Mouse (Mus musculus) NIH3T3 (cell line): Measurements from ENCODE around the gene Leng9.

ENCODE experiments used
- DNase-seq: peaks from one replicate; pipeline ENCODE4 v3.0.0-alpha.2; 2012; ENCODE audit warnings: low read depth

Gene Leng9

DNA sequence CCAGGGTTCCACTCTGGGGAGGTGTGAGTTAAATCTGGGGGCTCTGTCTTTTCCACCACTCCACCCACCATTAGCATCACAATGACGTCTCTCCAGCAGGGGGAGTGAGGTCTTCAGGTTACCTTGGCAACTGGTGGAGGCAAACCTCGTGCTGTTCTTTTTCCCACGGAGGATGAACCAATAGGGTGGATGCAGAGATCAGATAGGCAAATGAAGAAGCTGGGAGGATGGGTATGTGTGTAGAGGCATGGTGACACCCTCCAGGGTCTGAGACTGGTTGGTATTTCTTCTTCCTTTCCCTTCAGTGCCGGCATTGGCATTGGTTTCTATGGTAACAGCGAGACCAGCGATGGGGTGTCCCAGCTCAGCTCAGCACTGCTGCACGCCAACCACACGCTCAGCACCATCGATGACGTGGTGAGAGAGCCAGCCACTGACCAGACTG is 25.8 kb downstream of the Leng9 start:
- DNase-seq, result peak; percentile 64

DNA sequence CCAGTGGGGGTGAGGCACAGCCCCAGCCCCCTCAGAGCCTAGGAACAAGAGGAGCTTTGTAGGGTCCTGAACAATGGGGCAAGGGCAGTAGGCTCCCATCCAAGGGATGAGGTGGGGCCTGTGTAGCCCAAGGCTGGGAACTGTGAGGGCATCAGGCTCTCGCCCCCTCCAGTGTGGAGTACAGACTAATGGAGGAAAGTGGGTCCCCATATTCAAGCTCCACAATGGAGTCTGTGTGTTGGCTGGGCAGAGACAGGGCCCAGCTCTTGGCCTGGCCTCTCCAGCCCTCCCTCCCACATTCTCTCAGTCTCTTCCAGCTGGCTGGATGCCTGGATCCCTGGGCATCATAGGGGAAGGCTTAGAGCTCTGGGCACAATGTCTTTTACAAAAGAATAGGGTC is 26.4 kb downstream of the Leng9 start:
- peak; percentile 79 for DNase-seq

DNA sequence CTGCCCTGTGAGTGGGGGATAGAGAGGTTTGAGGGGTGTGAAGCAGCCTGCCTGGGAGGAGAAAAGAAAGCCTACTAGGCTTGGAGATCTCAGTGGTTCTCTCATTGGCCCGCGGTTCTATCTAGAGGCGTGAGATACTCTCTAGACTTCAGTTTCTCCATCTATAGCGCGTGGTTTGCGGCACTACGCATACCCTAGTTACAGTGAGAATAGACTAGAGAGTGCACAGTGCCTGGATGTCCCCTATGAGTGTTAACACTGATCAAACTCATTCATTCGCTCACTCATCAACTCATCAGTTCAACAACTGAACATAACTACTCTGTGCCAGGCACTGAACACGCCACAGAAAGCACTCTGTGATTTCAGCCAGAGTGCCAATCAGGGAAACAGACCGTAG is 27.4 kb downstream of the Leng9 start:
- DNase-seq, result no peak

DNA sequence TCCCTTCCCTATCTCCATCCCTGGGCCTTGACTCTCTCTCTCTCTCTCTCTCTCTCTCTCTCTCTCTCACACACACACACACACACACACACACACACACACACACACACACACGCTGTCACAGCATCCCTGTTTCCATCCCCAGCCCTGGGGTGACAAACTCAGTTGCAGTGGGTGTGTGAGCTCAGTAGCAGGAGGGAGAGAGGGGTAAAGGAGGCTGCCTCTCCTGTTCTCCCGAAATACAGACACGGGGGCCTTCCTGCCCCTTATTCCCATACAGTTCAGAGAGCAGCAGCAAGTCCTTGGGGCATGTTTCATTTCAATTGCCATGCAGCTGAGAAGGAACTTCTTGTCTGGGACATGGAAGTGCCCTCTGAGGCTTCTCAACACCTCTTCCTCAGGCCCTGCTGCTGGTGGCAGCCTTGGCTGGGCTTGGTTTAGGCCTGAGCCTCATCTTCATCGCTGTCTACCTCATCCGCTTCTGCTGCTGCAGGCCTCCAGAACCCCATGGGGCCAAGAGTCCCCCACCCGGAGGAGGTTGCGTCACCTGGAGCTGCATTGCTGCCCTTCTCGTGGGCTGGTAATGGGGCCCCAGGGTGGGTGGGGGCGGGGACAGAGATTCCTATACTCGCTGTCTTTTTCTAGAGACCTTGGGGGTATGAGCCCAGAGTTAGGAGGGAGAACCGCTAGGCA is 28.0 kb downstream of the Leng9 start:
- no peak for DNase-seq

DNA sequence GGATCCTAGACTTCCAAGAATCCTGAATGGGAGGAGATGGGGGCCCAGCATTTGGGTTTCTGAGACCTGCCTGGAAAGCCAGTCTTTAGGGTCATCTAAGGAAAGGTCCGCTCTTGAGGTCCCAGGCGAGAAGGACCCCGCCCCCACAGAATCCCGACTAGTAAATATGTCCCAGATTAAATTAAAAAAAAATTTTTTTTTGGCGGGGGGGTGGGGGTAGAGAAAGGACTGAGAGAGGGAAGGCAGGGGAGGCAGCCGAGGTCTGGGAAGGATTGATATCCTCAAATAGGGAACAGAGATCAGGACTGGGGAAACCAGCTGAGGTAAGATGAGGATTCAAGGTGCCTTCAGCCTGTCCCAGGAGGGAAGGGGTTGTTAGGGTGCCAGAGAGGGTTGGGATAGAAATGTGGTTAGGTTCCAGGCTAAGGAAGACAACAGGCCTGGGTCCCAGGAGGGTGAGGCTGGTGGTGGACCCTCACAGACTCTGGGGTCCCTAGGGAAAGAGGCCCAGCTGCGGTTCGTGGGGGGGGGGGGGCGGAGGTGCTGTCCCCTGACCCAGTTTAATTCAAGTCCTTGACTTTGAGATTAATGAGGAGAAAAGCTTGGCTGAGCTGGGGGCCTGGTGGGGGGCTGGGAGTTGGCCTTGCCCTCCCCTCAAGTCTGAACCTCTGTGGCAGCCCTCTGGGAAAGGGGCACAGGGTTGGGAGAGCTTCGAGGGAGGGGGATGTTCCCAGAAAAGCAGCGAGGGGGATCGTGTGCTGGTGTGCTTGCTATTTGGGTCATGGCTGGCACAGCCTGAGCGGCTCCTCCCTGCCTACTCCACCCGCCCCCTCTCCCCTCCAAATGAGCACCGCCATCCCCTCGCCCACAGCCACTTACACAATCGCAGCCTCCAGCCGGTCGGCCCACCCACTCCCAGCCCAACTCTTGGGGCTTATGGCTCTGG is 29.9 kb downstream of the Leng9 start:
- no peak for DNase-seq

DNA sequence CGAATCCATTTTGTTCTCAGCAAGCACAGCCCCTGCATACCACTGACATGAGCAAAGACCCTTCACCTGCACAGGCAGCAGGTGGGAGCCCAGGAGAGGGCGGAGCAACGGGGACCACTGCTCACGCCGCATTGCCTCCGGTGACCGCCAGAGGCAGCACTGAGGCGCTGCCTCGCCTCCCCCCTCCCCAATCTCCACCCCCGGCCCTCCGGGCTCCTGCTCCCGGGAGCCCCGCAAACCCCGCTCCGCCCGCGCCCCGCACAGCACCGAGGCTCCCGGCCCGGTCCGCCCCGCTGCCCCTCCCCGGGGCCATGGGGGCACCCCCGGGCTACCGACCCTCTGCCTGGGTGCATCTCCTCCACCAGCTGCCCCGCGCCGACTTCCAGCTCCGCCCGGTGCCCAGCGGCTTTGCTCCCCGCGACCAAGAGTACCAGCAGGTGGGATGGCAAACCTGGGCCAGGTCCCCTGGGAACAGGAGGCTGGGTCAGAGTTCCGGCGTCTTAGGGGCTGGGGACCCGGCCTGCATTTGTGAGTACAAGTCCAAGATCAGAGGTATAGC is 30.8 kb downstream of the Leng9 start, which contains the start of gene Ttyh1:
Gene Ttyh1, plus strand, starts transcription at position 65 of the 559 bp plus-strand sequence.
- DNase-seq, result no peak

DNA sequence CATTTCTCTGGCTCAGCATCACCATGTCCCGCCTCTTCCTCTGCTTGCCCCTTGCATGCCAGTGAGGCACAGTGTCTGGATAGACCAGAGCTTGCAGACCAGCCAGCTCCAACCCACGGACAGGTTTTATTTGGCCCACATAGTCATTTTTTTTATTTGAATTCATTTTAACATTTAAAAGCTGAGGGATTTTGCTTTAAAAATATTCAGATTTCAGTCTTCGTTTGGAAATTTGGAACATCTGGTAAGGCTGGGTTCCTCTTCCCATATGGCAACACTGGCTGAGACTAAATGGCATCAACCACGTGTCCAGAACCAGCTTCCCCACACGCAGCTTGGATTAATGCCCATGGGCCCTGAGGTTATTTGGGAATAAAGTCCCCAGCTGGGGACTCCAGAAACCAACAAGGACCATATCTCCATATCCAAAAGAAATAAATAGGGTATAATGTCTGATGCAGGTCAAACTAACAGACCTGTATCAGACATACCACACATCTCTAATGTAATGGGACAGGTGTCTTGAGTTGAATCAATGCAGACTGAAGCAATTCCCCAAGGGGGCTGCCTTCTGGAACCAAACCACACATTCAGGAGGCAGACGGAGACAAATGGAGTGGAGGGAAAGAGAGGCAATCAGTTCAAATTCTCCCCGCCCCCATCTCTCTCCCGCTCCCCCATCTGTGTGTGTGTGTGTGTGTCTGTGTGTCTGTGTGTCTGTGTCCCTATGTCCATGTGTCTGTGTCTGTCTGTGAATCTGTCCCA is 32.9 kb downstream of the Leng9 start:
- DNase-seq, result no peak

DNA sequence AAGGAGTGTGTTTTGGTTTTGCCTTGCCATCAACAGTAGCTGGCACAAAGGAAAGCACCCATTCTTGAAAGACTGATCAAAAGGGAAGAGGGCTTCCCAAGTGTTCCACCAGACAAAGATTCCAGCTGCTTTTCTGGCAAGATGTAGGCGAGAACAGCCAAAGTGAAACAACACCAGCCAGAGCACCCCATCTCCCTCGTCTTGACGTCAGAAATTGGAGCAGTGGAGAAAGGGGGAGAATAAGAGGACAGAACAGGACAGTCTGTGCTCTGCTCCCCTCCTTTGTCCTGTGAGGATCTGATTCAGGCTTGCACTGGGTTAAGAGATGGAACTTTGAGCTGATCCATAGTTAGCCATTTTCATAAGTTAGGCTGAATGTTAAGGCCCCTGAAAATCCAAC is 38.4 kb downstream of the Leng9 start:
- no peak for DNase-seq

DNA sequence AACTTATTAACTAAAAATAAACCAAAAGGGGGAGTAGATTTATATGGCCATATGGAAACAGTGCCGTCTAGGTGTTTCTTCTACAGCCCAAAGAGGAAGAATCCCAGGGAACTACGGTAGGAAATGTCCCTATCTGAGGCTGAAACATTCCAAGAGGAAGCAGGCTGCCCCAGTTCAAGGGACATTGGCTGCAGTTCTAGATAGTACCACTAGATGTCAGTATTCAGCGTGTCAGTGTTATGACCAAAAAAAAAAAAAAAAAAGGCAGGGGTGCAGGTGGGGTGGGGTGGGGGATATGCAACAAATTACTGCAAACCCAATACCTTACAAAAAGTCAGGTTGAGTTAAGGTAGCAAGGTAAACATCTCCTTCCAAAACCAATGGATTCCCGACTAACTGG is 46.8 kb downstream of the Leng9 start:
- DNase-seq, result peak; percentile 81

DNA sequence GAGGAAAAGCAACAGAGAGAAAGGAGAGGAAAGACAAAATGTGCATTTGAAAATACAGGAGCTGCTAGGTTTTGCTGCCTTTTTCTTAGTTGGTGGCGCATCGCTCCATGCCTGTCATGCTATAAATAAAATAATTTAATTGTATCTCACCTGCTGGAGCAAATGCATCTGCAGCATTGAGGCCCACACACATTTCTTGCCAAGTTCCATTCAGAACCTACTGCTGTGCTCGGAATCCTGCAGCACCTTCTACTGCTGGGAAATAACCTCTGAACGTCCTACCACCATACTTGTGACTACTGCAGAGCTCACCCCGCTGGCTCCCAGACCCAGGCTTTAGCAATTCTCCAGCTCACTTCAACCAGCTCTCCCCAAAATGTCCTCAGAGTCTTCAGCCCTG is 49.0 kb downstream of the Leng9 start:
- no peak for DNase-seq

DNA sequence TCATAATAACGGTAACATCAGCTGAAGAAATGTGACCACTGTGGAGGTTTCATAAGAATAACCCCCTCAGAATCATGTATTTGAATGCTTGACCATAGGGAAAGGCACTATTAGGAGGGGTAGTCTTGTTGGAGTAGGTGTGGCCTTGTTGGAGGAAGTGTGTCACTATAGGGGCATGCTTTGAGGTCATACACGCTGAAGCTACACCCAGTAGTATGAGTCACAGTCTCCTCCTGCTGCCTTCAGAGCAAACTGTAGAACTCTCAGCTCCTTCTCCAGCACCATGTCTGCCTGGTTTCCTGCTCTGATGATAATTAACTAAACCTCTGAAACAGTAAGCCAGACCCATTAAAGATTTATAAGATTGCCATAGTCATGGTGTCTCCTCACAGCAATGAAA is 51.3 kb downstream of the Leng9 start:
- DNase-seq, result peak; percentile 60

DNA sequence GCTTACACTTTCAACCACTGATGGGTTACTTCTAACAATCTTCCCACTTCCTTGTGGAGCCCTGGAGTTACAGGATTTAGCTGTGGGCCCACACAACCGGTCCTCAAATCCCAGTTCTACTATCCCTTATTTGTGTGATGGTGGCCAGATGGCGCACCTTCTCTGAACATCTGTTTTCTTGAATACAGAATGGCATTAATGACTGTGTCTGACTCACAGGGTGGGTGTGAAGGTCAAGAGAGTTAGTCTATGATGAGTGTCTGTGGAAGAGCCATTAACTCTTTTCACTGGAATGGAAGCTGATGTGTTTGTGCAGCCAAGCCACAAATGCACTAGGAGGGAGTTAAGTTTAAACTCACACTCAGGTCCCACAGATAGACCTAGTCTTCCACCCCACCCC is 51.9 kb downstream of the Leng9 start:
- peak; percentile 51 for DNase-seq
